Mouse (Mus musculus): ENCODE measurements at regions not wholly inside any gene's neighbourhood (a gene's known extent, or its start where the extent isn't known, plus 50 kb on each side); places are given as distances from the start of the nearest gene placed in this dataset.

DNA sequence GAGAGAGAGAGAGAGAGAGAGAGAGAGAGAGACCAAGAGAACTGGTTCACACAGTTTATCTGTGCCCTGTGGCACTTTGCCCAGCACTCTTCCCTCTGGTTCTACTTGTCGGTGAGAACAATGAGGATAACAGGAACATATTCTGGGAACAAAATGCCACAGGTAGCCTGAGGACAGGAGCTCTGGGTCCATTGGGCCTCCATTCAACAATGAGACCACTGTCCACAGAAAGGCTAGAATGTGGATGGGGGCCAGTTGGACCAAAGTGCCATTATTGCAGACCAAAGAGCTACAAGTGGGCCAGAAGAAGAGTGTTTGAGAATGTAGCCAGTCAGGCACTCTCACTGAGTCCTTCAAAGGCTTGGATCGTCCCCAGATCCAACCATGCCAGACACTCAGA is 600.2 kb upstream of the A1bg start:
- Histone ChIP-seq H3K27me3 (no peaks in the 10 kb centered on the region), H3K4me1 (replicated peaks) (no peaks in the 10 kb centered on the region), H3K9me3 (no peaks in the 10 kb centered on the region), H3K4me3 (no peak overlapping the region), H3K27ac (no peak overlapping the region), H3K36me3 (no peaks in the 10 kb centered on the region), H3K4me2 (no peak overlapping the region), H3K9ac (no peak overlapping the region)
- no peak for ATAC-seq (ENCODE audit: low FRiP score)
- 82% methylated on average over 2 of the region's 2 CpGs for WGBS

DNA sequence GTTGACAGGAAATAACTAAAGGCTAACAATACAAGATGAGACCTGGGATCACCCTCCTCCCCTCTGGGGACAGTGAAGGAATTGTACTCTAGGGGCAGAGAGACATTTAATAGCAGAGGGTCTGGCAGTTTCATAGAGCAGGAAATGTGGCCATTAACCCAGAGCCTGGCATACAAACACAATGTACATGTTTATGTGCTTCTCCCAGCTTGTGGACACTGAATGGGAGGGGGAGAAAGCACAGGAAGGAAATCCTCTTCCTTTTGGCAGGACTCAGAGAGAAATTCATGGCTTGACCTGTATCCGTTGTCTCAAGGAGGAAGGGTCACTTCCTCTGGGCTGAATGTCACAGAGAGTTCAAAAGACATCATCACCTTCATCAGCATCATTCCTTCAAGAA is 594.5 kb upstream of the A1bg start:
- no peak for ATAC-seq (ENCODE audit: low FRiP score)
- Histone ChIP-seq H3K9me3 (no peaks in the 10 kb centered on the region), H3K9ac (no peak overlapping the region), H3K27me3 (no peaks in the 10 kb centered on the region), H3K4me2 (no peak overlapping the region), H3K4me1 (replicated peaks) (no peaks in the 10 kb centered on the region), H3K27ac (no peak overlapping the region), H3K4me3 (no peak overlapping the region), H3K36me3 (no peaks in the 10 kb centered on the region)
- WGBS = 68% methylated on average over 1 of the region's 1 CpGs

DNA sequence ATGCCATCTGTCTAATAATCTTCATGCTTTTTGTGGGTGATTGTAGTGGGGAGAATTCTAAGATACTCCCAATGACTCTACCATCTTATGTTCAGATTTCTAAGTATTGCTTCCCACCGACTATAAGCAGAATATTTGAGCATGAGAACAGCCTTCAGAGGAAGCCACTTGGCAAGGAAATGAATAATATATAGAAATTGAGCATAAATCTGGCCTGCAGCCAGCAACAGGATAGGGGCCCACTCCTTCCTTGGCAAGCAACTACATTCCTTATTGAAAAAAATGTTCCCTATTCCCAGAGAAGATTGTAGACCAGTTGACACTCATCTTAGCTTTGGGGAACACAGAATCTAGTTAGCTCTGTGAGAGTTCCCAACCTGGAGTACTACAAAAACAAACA is 591.5 kb upstream of the A1bg start:
- H3K4me3 ChIP-seq = no peak overlapping the region
- no peak overlapping the region for H3K4me2 ChIP-seq
- no peaks in the 10 kb centered on the region for H3K36me3 ChIP-seq
- H3K9me3 ChIP-seq = no peaks in the 10 kb centered on the region
- no peak overlapping the region for H3K27ac ChIP-seq
- no peaks in the 10 kb centered on the region for H3K27me3 ChIP-seq
- H3K9ac ChIP-seq = no peak overlapping the region
- ATAC-seq (ENCODE audit: low FRiP score) = no peak
- WGBS = 84% methylated on average over 1 of the region's 1 CpGs
- no peaks in the 10 kb centered on the region for H3K4me1 ChIP-seq (replicated peaks)

DNA sequence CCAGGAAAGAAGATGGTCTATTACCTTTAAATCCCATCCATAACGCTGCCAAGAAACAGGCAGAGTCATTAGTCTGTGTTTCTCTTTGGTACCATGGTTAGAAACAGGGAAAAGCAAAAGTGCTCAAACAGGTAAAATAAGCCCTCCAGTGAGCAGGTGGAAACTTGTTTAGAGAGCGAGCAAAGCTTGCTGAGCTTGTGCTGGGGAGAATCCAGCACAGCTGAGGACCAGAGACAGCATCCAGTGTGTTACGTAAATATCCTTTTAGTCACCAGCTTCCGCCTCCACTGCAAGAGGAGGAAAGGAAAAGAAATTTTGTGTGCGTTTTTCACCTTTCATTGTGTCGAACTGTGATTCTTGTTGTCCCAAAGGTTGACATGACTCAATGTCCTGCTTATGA is 586.0 kb upstream of the A1bg start:
- 93% methylated on average over 6 of the region's 6 CpGs for WGBS
- H3K9ac ChIP-seq = no peak overlapping the region
- H3K4me3 ChIP-seq = no peak overlapping the region
- ATAC-seq (ENCODE audit: low FRiP score) = no peak
- no peak overlapping the region for H3K4me2 ChIP-seq
- no peaks in the 10 kb centered on the region for H3K4me1 ChIP-seq (replicated peaks)
- H3K27ac ChIP-seq = no peak overlapping the region
- no peaks in the 10 kb centered on the region for H3K9me3 ChIP-seq
- no peaks in the 10 kb centered on the region for H3K27me3 ChIP-seq
- no peaks in the 10 kb centered on the region for H3K36me3 ChIP-seq

DNA sequence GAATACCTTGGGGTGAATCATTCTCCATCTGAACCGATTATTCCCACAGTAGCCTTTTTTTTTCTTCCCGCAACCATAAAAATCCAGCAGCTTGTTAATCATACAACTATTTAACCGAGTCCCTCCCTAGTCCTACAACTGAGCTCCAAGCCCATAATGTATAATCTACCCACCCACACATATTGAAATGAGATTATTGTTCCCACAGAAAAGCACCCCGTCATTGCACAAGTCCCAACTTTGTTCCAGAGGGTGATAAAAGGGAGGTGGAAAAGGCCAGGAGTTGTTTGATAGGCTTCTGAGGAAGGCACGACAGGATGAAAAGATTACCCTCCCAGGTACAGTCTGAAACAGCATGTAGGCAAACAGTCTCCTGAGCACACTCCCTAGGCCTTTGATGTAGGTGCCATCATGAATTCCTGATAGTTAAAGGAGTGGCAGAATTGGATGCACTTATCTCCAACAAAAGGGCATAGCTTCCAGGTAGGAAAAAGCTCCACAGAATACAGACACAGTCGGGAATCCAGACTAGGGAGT is 583.6 kb upstream of the A1bg start:
- Histone ChIP-seq H3K4me1 (replicated peaks) (no peaks in the 10 kb centered on the region), H3K27me3 (no peaks in the 10 kb centered on the region), H3K4me2 (no peak overlapping the region), H3K36me3 (no peaks in the 10 kb centered on the region), H3K9ac (no peak overlapping the region), H3K27ac (no peak overlapping the region), H3K9me3 (no peaks in the 10 kb centered on the region), H3K4me3 (no peak overlapping the region)
- WGBS = 86% methylated on average over 6 of the region's 6 CpGs
- no peak for ATAC-seq (ENCODE audit: low FRiP score)

DNA sequence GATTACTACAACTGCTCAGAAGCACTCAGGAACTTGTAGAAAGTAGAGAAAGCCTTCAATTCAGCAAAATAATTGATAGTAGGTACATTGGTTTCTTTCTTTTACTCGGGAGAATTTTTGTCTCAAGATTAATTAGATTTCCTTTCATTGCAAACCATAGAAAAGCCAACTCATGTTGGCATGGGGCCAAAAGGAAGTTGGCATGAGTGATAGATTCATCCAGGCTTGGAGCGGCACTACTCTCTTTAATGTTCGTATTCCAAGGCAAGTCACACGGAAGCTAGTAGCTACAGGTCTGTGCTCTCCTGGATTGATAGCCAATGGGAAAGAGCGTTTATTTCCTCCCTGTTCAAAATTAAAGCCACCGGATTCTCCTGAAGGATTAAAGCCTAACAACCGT is 580.6 kb upstream of the A1bg start:
- 71% methylated on average over 7 of the region's 7 CpGs for WGBS

DNA sequence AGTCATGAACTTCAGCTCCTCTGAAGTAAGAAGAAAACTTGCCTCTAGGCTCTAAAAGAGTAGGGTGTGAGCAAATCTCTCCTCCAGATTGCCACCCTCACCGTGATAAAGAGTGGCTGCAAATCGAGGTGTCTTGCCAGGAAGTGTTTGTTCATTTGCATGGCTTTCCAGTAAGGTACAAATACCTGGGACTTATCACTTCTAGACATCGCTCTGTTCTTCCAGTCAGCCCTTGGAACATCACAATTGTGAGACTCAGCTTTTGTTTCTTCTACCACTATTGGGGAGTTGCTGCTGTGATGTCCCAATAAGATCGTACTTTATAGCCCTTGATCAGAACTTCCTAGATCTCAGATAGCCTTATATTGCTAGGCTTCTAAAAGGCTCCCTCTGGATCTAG is 566.9 kb upstream of the A1bg start:
- no peaks in the 10 kb centered on the region for H3K36me3 ChIP-seq
- H3K9me3 ChIP-seq = no peaks in the 10 kb centered on the region
- H3K27me3 ChIP-seq = no peaks in the 10 kb centered on the region
- H3K27ac ChIP-seq = no peak overlapping the region
- no peak overlapping the region for H3K4me2 ChIP-seq
- H3K9ac ChIP-seq = no peak overlapping the region
- H3K4me1 ChIP-seq (replicated peaks) = no peaks in the 10 kb centered on the region
- no peak for ATAC-seq (ENCODE audit: low FRiP score)
- no peak overlapping the region for H3K4me3 ChIP-seq
- WGBS = 95% methylated on average over 4 of the region's 4 CpGs

More for the DNA sequence above, 580.6 kb upstream of the A1bg start:
- H3K27ac ChIP-seq = no peak overlapping the region
- no peak overlapping the region for H3K4me3 ChIP-seq
- no peaks in the 10 kb centered on the region for H3K36me3 ChIP-seq
- H3K4me2 ChIP-seq = no peak overlapping the region
- no peaks in the 10 kb centered on the region for H3K9me3 ChIP-seq
- H3K4me1 ChIP-seq (replicated peaks) = no peaks in the 10 kb centered on the region
- H3K9ac ChIP-seq = no peak overlapping the region
- no peak for ATAC-seq (ENCODE audit: low FRiP score)
- no peaks in the 10 kb centered on the region for H3K27me3 ChIP-seq

DNA sequence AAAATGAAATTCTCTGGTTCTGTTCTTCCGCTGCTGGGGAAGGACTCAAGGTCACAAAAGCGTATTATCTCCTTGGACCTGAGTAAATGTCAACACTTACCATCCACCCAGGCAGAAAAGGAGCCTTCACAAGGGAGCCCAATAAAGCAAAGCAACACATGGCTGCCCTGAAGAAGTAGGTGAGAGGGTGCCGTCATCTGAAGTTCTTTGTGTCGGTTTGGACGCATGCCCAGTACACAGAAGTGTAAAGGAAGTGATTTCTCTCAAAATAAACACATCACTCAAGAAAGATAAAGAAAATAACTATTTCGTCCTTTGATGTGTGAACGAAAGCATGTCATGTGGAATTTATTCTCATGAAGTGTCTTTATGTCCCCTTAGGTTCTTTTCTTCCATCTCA is 559.0 kb upstream of the A1bg start:
- no peak for ATAC-seq (ENCODE audit: low FRiP score)
- H3K4me1 ChIP-seq (replicated peaks) = no peaks in the 10 kb centered on the region
- H3K4me3 ChIP-seq = no peak overlapping the region
- no peaks in the 10 kb centered on the region for H3K9me3 ChIP-seq
- no peaks in the 10 kb centered on the region for H3K36me3 ChIP-seq
- no peak overlapping the region for H3K4me2 ChIP-seq
- H3K27me3 ChIP-seq = no peaks in the 10 kb centered on the region
- no peak overlapping the region for H3K9ac ChIP-seq
- 72% methylated on average over 7 of the region's 7 CpGs for WGBS
- no peak overlapping the region for H3K27ac ChIP-seq

DNA sequence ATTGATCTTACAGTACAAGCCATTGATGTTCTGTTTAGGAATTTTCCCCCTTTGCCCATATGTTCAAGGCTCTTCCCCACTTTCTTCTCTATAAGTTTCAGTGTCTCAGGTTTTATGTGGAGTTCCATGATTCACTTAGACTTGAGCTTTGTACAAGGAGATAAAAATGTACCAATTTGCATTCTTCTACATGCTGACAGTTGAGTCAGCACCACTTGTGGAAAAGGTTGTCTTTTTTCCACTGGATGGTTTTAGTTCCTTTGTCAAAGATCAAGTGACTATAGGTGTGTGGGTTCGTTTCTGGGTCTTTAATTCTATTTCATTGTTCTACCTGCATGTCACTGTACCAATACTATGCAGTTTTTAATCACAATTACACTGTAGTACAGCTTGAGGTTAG is 551.1 kb upstream of the A1bg start:
- WGBS = 48% methylated on average over 1 of the region's 1 CpGs
- Histone ChIP-seq H3K4me2 (no peak overlapping the region), H3K9ac (no peak overlapping the region), H3K27ac (no peak overlapping the region), H3K4me3 (no peak overlapping the region), H3K36me3 (no peaks in the 10 kb centered on the region), H3K4me1 (replicated peaks) (no peaks in the 10 kb centered on the region), H3K27me3 (no peaks in the 10 kb centered on the region), H3K9me3 (no peaks in the 10 kb centered on the region)
- no peak for ATAC-seq (ENCODE audit: low FRiP score)

DNA sequence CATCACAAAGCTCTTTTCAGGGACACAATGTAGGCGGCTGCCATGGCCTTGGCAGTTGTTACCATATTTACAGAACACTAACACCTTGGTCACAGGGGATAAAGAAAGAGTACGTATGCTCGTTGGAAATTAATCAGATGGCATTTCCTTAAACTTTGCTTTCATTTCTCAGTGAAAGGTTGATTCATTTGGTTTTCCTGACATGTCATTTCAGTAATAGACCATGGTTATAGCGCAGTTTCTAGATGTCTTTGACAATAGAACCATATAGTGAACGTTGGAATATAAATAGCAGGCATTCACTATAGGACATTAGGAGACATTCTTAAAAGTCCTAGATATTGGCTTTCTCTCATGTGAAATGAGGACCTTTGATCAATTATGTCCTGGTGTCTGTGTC is 532.2 kb upstream of the A1bg start:
- Histone ChIP-seq H3K36me3 (no peaks in the 10 kb centered on the region), H3K27ac (no peak overlapping the region), H3K27me3 (no peaks in the 10 kb centered on the region), H3K4me3 (no peak overlapping the region), H3K4me1 (replicated peaks) (no peaks in the 10 kb centered on the region), H3K4me2 (no peak overlapping the region), H3K9ac (no peak overlapping the region), H3K9me3 (no peaks in the 10 kb centered on the region)
- WGBS = 92% methylated on average over 5 of the region's 5 CpGs
- no peak for ATAC-seq (ENCODE audit: low FRiP score)

DNA sequence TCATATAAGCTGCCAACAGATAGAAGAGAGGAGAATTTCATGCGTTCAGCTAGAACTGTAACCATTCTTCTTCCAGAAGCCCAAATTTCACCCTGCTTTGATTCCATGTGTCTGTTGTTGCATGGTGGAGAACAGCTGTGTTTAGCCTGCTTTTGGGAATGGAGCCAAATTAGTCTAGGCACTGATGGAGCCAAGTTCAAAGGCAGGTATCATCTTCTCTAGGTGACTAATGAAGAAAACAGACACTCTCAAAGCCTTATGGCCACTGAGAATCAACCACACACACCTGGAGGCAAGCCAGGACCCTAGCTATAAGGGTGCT is 531.5 kb upstream of the A1bg start:
- Histone ChIP-seq H3K4me2 (no peak overlapping the region), H3K36me3 (no peaks in the 10 kb centered on the region), H3K4me1 (replicated peaks) (no peaks in the 10 kb centered on the region), H3K4me3 (no peak overlapping the region), H3K9ac (no peak overlapping the region), H3K27me3 (no peaks in the 10 kb centered on the region), H3K9me3 (no peaks in the 10 kb centered on the region), H3K27ac (no peak overlapping the region)
- no peak for ATAC-seq (ENCODE audit: low FRiP score)
- WGBS = 93% methylated on average over 1 of the region's 1 CpGs

DNA sequence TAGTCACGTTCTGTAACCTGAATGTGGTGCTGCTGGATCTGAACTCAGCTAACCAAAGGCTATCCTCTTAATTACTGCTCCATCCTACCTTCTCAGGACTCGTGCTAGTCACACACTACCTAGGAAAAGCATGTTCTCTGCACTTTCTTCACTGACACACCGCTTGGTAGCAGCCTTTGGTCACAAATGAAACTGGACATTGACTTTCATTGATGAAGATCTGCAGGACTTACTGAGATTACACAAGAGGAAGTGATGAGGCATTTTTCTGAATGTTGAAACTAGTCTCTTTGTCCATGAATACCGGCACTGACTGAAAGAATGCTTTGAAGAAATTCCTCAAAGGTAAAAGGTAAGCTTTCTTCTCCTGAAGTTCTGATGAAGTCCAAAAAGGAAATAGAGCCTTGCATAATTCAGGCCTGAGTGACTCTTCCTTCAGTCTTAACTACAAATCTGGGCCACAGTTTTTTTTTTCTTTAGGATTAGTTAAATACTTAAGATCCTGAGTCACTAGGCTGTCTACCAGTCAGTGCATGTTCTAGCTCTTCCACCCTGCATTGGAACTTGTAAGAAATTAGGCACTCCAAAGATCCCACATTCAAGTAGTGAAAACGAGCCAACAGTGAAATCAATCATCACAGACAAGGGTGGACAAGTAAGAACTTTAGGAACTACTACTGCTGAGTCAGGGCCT is 531.0 kb upstream of the A1bg start:
- no peaks in the 10 kb centered on the region for H3K27me3 ChIP-seq
- WGBS = 82% methylated on average over 5 of the region's 5 CpGs
- no peak overlapping the region for H3K9ac ChIP-seq
- no peaks in the 10 kb centered on the region for H3K36me3 ChIP-seq
- no peak overlapping the region for H3K4me2 ChIP-seq
- H3K27ac ChIP-seq = no peak overlapping the region
- H3K4me3 ChIP-seq = no peak overlapping the region
- no peaks in the 10 kb centered on the region for H3K9me3 ChIP-seq
- no peaks in the 10 kb centered on the region for H3K4me1 ChIP-seq (replicated peaks)
- ATAC-seq (ENCODE audit: low FRiP score) = no peak

DNA sequence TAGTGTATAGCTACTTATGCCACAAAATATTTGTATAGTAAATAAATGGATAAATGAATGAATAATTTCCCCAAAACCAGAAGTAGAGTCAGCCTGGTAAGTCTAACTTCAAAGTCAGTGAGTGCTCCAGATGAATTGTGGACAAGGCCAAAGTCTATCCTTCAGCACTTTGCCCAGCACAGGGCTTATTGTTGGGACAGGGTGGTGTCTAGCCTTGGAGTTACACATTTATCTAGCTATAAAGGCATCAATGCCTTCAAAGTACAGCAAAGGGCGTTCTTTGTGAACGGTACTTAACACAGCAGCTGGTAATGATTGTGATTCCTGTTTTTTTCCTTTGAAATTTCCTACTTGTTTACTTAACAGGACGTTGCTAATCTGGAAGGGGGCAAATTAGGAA is 527.4 kb upstream of the A1bg start:
- no peaks in the 10 kb centered on the region for H3K36me3 ChIP-seq

More for the DNA sequence above, 527.4 kb upstream of the A1bg start:
- no peaks in the 10 kb centered on the region for H3K4me1 ChIP-seq (replicated peaks)
- H3K4me3 ChIP-seq = no peak overlapping the region
- no peak overlapping the region for H3K4me2 ChIP-seq
- no peak overlapping the region for H3K9ac ChIP-seq
- no peaks in the 10 kb centered on the region for H3K9me3 ChIP-seq
- H3K27me3 ChIP-seq = no peaks in the 10 kb centered on the region
- 58% methylated on average over 3 of the region's 3 CpGs for WGBS
- no peak for ATAC-seq (ENCODE audit: low FRiP score)
- no peak overlapping the region for H3K27ac ChIP-seq

All from hindbrain, embryonic 13.5 days (tissue).